Comparison of ENCODE assay signal across 8 mouse cellular contexts in genomic region chr9:58038500-58039168, GRCm38 (mm10). TPM values are rescaled to one million over a fixed set of nuclear protein-coding genes. Genes with fewer than 3 reads are reported as not detected.
A peak's percentile ranks its signal among the peaks of the same experiment; 100 is the strongest.
DNase-seq lines count a peak whose midpoint lies in the region; ATAC-seq and TF ChIP-seq lines count a peak whose summit lies in the region.

No protein-coding gene starts in this region.

- peak; percentile 93 for DNase-seq in brain, embryonic 14.5 days (ENCODE audit: low read depth)
- DNase-seq in forebrain, embryonic 10.5 days (ENCODE audit: extremely low spot score, low spot score) = peak; percentile 82
- DNase-seq in heart, postnatal 14 days = peak; percentile 83 to 86
- peak; percentile 64 to 82 for DNase-seq in layer of hippocampus, adult 18-20 months (ENCODE audit: low spot score in 2 of 2)
- DNase-seq in lung, postnatal 0 days (ENCODE audit: low spot score) = peak; percentile 88
- peak; percentile 77 for DNase-seq in ovary, postnatal 36 days (ENCODE audit: low spot score)
- peak; percentile 28 to 69 for DNase-seq in thymus, postnatal 10 days (ENCODE audit: low spot score in 2 of 2)

- TF ChIP-seq POLR2A in brain, embryonic 14.5 days (IDR thresholded peaks at IDR 0.05; ENCODE audit: borderline replicate concordance, extremely low read depth, insufficient read depth, insufficient read length, poor library complexity, severe bottlenecking) = no peak

- no peak overlapping the region for H3K9ac ChIP-seq in lung, postnatal 0 days (replicated peaks; ENCODE audit: low read depth)

- peaks cover 58% of the 10 kb centered on the region for H3K4me1 ChIP-seq in E14TG2a.4 (replicated peaks; ENCODE audit: low read depth, low read length)
- peaks cover 59% of the 10 kb centered on the region for H3K4me1 ChIP-seq in forebrain, embryonic 10.5 days
- no peaks in the 10 kb centered on the region for H3K4me1 ChIP-seq in lung, postnatal 0 days (ENCODE audit: insufficient read depth, low read depth, low read length)

- TF ChIP-seq CTCF in E14TG2a.4 (conservative IDR thresholded peaks at IDR 0.05; ENCODE audit: low read length) = peak; percentile 67
- peak; percentile 98 for TF ChIP-seq CTCF in brain, embryonic 14.5 days (IDR thresholded peaks at IDR 0.05; ENCODE audit: borderline replicate concordance, extremely low read depth, insufficient read depth, insufficient read length)
- peak; percentile 96 for TF ChIP-seq CTCF in lung, postnatal 0 days (IDR thresholded peaks at IDR 0.05)

- ATAC-seq in lung, postnatal 0 days = peak; percentile 75

- no peaks in the 10 kb centered on the region for H3K36me3 ChIP-seq in E14TG2a.4 (ENCODE audit: insufficient read depth, low read length)
- H3K36me3 ChIP-seq in forebrain, embryonic 10.5 days (replicated peaks) = no peaks in the 10 kb centered on the region
- H3K36me3 ChIP-seq in lung, postnatal 0 days (ENCODE audit: insufficient read depth, low read length) = no peaks in the 10 kb centered on the region

- peaks cover 49% of the 10 kb centered on the region for H3K27me3 ChIP-seq in E14TG2a.4 (ENCODE audit: insufficient read depth, low read length)
- peaks cover 56% of the 10 kb centered on the region for H3K27me3 ChIP-seq in forebrain, embryonic 10.5 days (ENCODE audit: poor library complexity, severe bottlenecking)
- H3K27me3 ChIP-seq in lung, postnatal 0 days (replicated peaks; ENCODE audit: insufficient read depth, low read length) = 0 out of 2 replicates have a peak, but pooled peaks cover 3% of the 10 kb centered on the region

- H3K9me3 ChIP-seq in E14TG2a.4 (ENCODE audit: low read length) = no peaks in the 10 kb centered on the region
- H3K9me3 ChIP-seq in forebrain, embryonic 10.5 days = no peaks in the 10 kb centered on the region
- H3K9me3 ChIP-seq in lung, postnatal 0 days (ENCODE audit: low read length) = no peaks in the 10 kb centered on the region

- intact Hi-C loops in heart, postnatal 14 days (cut with DNase I) = loop anchor here (1.0 to 10.0 kb wide), 2 partner anchors 166 to 326 kb away; partner anchors contain the start of genes Islr and Islr2

- TF ChIP-seq EP300 in lung, postnatal 0 days (IDR thresholded peaks at IDR 0.05) = no peak

- peak overlapping the region; percentile 85 for H3K27ac ChIP-seq in forebrain, embryonic 10.5 days
- H3K27ac ChIP-seq in lung, postnatal 0 days (ENCODE audit: low read length) = no peak overlapping the region

- WGBS in forebrain, embryonic 10.5 days = 26% methylated on average over 19 of the region's 19 CpGs
- whole genome bisulfite sequencing in lung, postnatal 0 days = 34% methylated on average over 18 of the region's 19 CpGs

- H3K4me3 ChIP-seq in E14TG2a.4 (replicated peaks; ENCODE audit: low read length) = peak overlapping the region; percentile 62
- H3K4me3 ChIP-seq in forebrain, embryonic 10.5 days = no peak overlapping the region
- H3K4me3 ChIP-seq in lung, postnatal 0 days (ENCODE audit: low read depth, low read length) = no peak overlapping the region

- no peak overlapping the region for H3K4me2 ChIP-seq in lung, postnatal 0 days (replicated peaks; ENCODE audit: low read depth, low read length)

RNA-seq across cellular contexts. Expression of gene Stra6, which starts 25.0 kb away (rescaled TPM):
- 14.2 and 18.6 TPM in 2 replicates for polyA plus RNA-seq in brain, embryonic 14.5 days (2012; rRNA removed)
- polyA plus RNA-seq in forebrain, embryonic 10.5 days (2016; fragmentation: Nextera tagmentation; extraction: Ambion mirVana) = 33.0 and 37.1 TPM in 2 replicates
- total RNA-seq in heart, postnatal 14 days (2021) = under 1 TPM; 0.32 to 0.76 TPM
- 10 to 100 TPM; 18.2 to 18.4 TPM for total RNA-seq in layer of hippocampus, adult 18-20 months (2021)
- 0.32 and 0.41 TPM in 2 replicates for polyA plus RNA-seq in lung, postnatal 0 days (2015; fragmentation: Nextera tagmentation; extraction: Ambion mirVana)

RNA-seq across cellular contexts. Expression of gene Cyp11a1, which starts 32.4 kb away (rescaled TPM):
- polyA plus RNA-seq in brain, embryonic 14.5 days (2012; rRNA removed) = 0.66 and 0.68 TPM in 2 replicates
- polyA plus RNA-seq in forebrain, embryonic 10.5 days (2016; fragmentation: Nextera tagmentation; extraction: Ambion mirVana) = not detected in 2 replicates
- total RNA-seq in heart, postnatal 14 days (2021) = under 1 TPM; 0.17 to 0.63 TPM
- total RNA-seq in layer of hippocampus, adult 18-20 months (2021) = 1 to 10 TPM in 1 of 2 experiments, under 1 TPM in 1; 0.94 to 1.7 TPM
- 1.2 and 1.3 TPM in 2 replicates for polyA plus RNA-seq in lung, postnatal 0 days (2015; fragmentation: Nextera tagmentation; extraction: Ambion mirVana)

Comparison
In these comparisons a context has a peak if more than half of its experiments do, and no peak if none do; other contexts are left out.
1. RNA of gene Stra6, which starts 25.0 kb away (polyA plus RNA-seq): 33.0 to 37.1 TPM in forebrain, embryonic 10.5 days and 14.2 to 18.6 TPM in brain, embryonic 14.5 days; 0.32 to 0.41 TPM in lung, postnatal 0 days; every median in the first group is over 10 times any median in the second.
2. Peak in every context shown above with its lines, with median percentiles within 50 percentile points of each other: CTCF ChIP-seq and DNase-seq.